8 mouse cellular contexts compared by ENCODE assay signal in the genomic region with DNA sequence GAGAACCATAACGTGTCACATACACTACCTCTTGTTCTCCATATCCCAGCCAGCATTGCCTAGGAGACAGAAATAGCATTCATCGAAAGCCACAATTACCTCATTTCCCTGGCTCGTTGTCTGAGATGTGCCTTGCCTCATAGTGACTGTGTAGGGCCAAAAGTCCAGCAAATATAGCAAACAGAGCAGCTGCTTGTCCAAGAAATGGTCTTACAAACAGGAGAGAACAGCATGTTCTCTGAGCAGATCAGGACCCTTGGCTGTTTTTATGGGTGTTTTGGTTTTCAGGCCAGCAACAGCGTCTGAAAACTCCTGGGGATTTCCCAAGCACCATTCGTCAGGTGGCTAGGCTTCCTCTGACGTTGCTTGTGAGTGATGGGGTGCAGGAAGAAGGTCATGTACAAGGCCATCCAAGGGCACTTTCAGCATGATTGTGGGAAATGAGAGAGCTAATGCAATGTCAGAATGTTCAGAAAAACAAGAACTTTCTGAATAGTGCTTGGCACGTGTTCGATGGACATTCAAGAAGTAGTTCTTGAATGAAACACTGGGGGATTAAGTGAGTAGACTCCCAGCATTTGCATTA.
A peak's percentile ranks its signal among the peaks of the same experiment; 100 is the strongest.
DNase-seq lines count a peak whose midpoint lies in the region; ATAC-seq and TF ChIP-seq lines count a peak whose summit lies in the region.

No protein-coding gene starts in this region.

- H3K4me3 ChIP-seq in hindbrain, postnatal 0 days (ENCODE audit: low read length), result no peak overlapping the region
- no peak overlapping the region for H3K4me3 ChIP-seq in hindbrain, embryonic 10.5 days
- H3K4me3 ChIP-seq in left cerebral cortex, adult 2 months, result no peak overlapping the region

- peak; percentile 11 for DNase-seq in hindbrain, postnatal 0 days (ENCODE audit: low spot score)
- no peak for DNase-seq in hindbrain, embryonic 10.5 days (ENCODE audit: low spot score)
- DNase-seq in adrenal gland, postnatal 25 days, result peak; percentile 18
- DNase-seq in heart, postnatal 36 days, result peak; percentile 39 to 58
- DNase-seq in ovary, postnatal 14 days (ENCODE audit: low spot score), result peak; percentile 28
- DNase-seq in spleen, postnatal 4 days (ENCODE audit: low spot score in 2 of 2), result no peak
- no peak for DNase-seq in left cerebral cortex, adult 2 months (ENCODE audit: extremely low spot score in 1 of 2, low spot score in 2 of 2)

- H3K9ac ChIP-seq in hindbrain, postnatal 0 days (replicated peaks; ENCODE audit: low read length), result no peak overlapping the region

- H3K27ac ChIP-seq in hindbrain, postnatal 0 days, result no peak overlapping the region
- no peak overlapping the region for H3K27ac ChIP-seq in hindbrain, embryonic 10.5 days
- no peak overlapping the region for H3K27ac ChIP-seq in left cerebral cortex, adult 2 months

- no peaks in the 10 kb centered on the region for H3K4me1 ChIP-seq in hindbrain, postnatal 0 days (ENCODE audit: insufficient read depth, low read length)
- no peaks in the 10 kb centered on the region for H3K4me1 ChIP-seq in hindbrain, embryonic 10.5 days (replicated peaks)

- no peaks in the 10 kb centered on the region for H3K36me3 ChIP-seq in hindbrain, postnatal 0 days (ENCODE audit: insufficient read depth, low read length)
- H3K36me3 ChIP-seq in hindbrain, embryonic 10.5 days, result no peaks in the 10 kb centered on the region

- H3K9me3 ChIP-seq in hindbrain, postnatal 0 days (ENCODE audit: low read length), result no peaks in the 10 kb centered on the region
- no peaks in the 10 kb centered on the region for H3K9me3 ChIP-seq in hindbrain, embryonic 10.5 days

- no peak overlapping the region for H3K4me2 ChIP-seq in hindbrain, postnatal 0 days (ENCODE audit: low read depth, low read length)

- peak; percentile 32; the same call in 1 of the 2 replicates for ATAC-seq in hindbrain, postnatal 0 days
- ATAC-seq in cerebellum, adult (ENCODE audit: insufficient number of reproducible peaks, low FRiP score, low TSS enrichment), result no peak; the same call in 1 of the 2 replicates

- intact Hi-C loops in heart, postnatal 36 days (cut with DNase I), result no loop called here
- intact Hi-C loops in left cerebral cortex, adult 2 months (cut with DNase I), result no loop called here

- H3K27me3 ChIP-seq in hindbrain, postnatal 0 days (ENCODE audit: insufficient read depth, low read length), result no peaks in the 10 kb centered on the region
- no peaks in the 10 kb centered on the region for H3K27me3 ChIP-seq in hindbrain, embryonic 10.5 days (ENCODE audit: insufficient read depth, poor library complexity, severe bottlenecking)

- WGBS in hindbrain, postnatal 0 days, result 61% methylated on average over 8 of the region's 8 CpGs
- 78% methylated on average over 8 of the region's 8 CpGs for WGBS in hindbrain, embryonic 10.5 days

- no peak for TF ChIP-seq CTCF in hindbrain, postnatal 0 days (IDR thresholded peaks at IDR 0.05; ENCODE audit: low read depth)
- TF ChIP-seq CTCF in left cerebral cortex, adult 2 months (IDR thresholded peaks at IDR 0.05), result no peak

Comparison
In these comparisons a context has a peak if more than half of its experiments do, and no peak if none do; other contexts are left out.
1. DNase-seq: peak in hindbrain, postnatal 0 days (single experiment), adrenal gland, postnatal 25 days (single experiment), heart, postnatal 36 days (2 of 2) and ovary, postnatal 14 days (single experiment); none in hindbrain, embryonic 10.5 days (single experiment), spleen, postnatal 4 days (0 of 2) and left cerebral cortex, adult 2 months (0 of 2).